In the genomic region with DNA sequence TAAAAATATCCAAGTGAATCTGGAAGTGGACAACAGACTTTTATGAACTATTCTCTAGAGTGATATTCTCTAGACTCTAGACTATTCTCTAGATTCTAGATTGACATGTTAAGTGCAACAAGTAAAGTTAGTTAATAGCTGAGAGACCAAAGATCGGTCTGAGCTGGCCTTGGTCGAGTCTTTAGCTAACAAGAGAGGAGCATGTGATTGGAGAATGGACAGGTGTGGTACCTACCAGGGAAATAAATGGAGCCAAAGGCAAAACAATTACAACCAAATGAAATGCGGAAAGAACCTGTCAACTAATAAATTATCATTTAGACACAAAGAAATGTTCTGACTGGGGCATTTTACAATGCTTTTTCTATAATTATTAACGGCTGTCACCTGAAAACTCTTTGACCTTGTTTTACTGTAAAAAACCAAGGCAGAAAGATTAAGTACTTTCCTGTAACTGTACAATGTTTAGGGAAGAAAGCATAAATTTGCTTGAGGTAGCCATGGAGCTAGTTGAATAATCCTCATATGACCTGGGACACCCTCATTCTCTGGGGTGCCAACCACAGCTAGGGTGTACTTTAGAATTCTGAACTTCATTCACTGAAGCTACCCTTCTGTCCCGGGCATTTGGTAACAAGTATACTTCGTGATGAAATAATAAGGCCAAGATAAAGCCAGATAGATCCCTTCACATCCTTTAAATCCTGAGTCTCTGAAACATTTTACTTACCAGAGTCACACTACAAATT, we compare ENCODE assay signal across 29 mouse cellular contexts. TPM values are rescaled to one million over a fixed set of nuclear protein-coding genes. Genes with fewer than 3 reads are reported as not detected.
"Had no signal": no experiment of that assay in that cellular context is flagged by ENCODE, and none has a peak within 500 bp of the region (broad histone marks: within the 10 kb centered on the region; RNA-seq: fewer than 3 reads in every experiment).

No protein-coding gene starts in this region.

- H3K9me3 ChIP-seq: lung, embryonic 15.5 days; midbrain, embryonic 10.5 days; midbrain, embryonic 12.5 days; neural tube, embryonic 13.5 days; neural tube, embryonic 15.5 days; stomach, embryonic 15.5 days had no signal

- ATAC-seq: liver, postnatal 0 days; lung, postnatal 0 days; midbrain, embryonic 16.5 days had no signal

- H3K9ac ChIP-seq: liver, postnatal 0 days; lung, embryonic 15.5 days; midbrain, embryonic 12.5 days; neural tube, embryonic 13.5 days; neural tube, embryonic 15.5 days; stomach, embryonic 15.5 days had no signal

- H3K27ac ChIP-seq: lung, embryonic 15.5 days; macrophage; midbrain, embryonic 10.5 days; midbrain, embryonic 12.5 days; neural tube, embryonic 13.5 days; neural tube, embryonic 15.5 days; stomach, embryonic 15.5 days; stomach, postnatal 0 days had no signal

- H3K4me2 ChIP-seq: lung, embryonic 15.5 days; midbrain, embryonic 12.5 days; neural tube, embryonic 13.5 days; neural tube, embryonic 15.5 days; stomach, embryonic 15.5 days had no signal

- H3K27me3 ChIP-seq: lung, embryonic 15.5 days; midbrain, embryonic 12.5 days; neural tube, embryonic 13.5 days; neural tube, embryonic 15.5 days; stomach, embryonic 15.5 days had no signal

- H3K4me1 ChIP-seq: midbrain, embryonic 10.5 days; midbrain, embryonic 12.5 days; neural tube, embryonic 13.5 days; neural tube, embryonic 15.5 days; stomach, embryonic 15.5 days had no signal

- H3K36me3 ChIP-seq: lung, embryonic 15.5 days; midbrain, embryonic 10.5 days; midbrain, embryonic 12.5 days; neural tube, embryonic 13.5 days; neural tube, embryonic 15.5 days; stomach, embryonic 15.5 days had no signal

- H3K4me3 ChIP-seq: lung, embryonic 15.5 days; midbrain, embryonic 10.5 days; midbrain, embryonic 12.5 days; myocyte; neural tube, embryonic 13.5 days; neural tube, embryonic 15.5 days; stomach, embryonic 15.5 days had no signal

- DNase-seq: liver, postnatal 0 days; lung, adult 2 months; lung, postnatal 14 days; lung, postnatal 36 days; midbrain, embryonic 14.5 days; retina, postnatal 1 day; right cerebral cortex, adult 18-20 months; right cerebral cortex, postnatal 25 days; right cerebral cortex, postnatal 4 days; thymus, adult 2 months; thymus, postnatal 25 days; thymus, postnatal 4 days had no signal

RNA-seq across cellular contexts. Expression of gene Gm5269, which starts 13.4 kb away (rescaled TPM):
- total RNA-seq: megakaryocyte, adult 5-6 weeks; megakaryocyte-erythroid progenitor cell, adult 5-6 weeks had no signal
- polyA plus RNA-seq: liver, postnatal 0 days; lung, adult 2 months; lung, embryonic 15.5 days; lung, postnatal 0 days; macrophage; midbrain, embryonic 10.5 days; midbrain, embryonic 12.5 days; midbrain, embryonic 14.5 days; midbrain, embryonic 16.5 days; myocyte; neural tube, embryonic 11.5 days; neural tube, embryonic 13.5 days; neural tube, embryonic 15.5 days; spleen, adult 2 months; stomach, embryonic 15.5 days; stomach, postnatal 0 days; testis, adult 2 months; thymus, adult 2 months; urinary bladder, adult 2 months had no signal
